Mouse (Mus musculus) left cerebral cortex, adult 9 months (tissue): ENCODE measurements around the gene Zdhhc14.
A peak's percentile ranks its signal among the peaks of the same experiment; 100 is the strongest.

Experiments
- DNase-seq, 2 experiments: peaks; one replicate each; pipeline ENCODE4 v3.0.0; 2022; ENCODE audit warnings: low spot score in 2 of 2

The Zdhhc14 gene

DNA sequence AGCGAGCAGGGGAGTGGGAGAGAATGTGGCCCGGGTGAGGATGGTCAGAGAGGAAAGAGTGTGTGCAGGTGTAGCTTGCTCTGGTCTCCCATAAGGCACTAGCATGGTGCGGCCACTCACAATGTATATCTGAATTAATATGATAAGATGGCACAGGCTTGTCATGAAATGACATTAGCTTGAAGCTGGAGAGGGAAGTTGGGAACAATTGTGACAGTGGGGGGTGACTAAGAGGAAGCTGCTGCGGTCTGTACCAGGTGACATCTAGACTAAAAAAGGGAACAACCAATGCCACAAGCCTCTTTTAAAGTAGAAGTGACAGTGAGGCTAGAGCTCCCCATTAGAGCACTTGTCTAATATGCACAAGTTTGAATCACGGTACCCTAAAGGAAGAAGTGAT, 238.2 kb downstream of the Zdhhc14 start:
- DNase-seq = no peak

DNA sequence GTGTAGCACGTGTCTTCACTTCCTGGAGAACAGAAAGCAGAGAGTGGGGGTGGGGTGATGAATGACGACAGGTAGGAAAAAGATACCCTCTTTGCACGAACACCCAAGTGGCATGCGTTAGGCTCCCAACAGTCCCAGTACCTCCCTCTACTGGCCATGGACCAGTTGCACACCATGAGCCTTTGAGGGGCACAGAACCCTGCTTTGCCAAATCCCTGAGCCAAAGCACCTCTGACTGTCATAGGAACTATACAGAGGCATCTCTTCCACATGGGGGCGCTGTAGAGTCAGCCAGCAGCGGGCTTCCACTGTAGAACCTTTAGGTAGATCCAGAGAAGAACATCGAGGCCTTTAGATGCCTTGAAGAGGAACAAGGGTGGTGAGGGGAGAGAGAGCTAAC, 241.0 kb downstream of the Zdhhc14 start:
- peak in 1 of 2 experiments; percentile 47 for DNase-seq

DNA sequence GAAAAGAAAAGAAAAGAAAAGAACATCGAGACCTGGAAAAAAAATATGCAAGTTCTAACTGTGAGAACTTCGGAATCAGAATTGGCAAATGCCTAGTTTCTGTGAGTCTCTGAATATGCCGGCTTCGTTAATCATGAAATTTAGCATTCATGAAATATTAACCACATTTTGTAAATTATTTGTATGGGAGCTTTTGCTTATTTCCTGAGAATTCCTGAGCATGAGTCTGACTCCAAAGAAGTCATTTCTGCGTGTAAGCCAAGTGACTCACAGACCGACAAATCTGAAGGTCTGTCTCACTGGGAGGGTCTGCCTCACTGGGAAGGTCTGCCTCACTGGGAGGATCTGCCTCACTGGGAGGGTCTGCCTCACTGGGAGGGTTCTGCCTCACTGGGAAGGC, 248.7 kb downstream of the Zdhhc14 start:
- no peak for DNase-seq

DNA sequence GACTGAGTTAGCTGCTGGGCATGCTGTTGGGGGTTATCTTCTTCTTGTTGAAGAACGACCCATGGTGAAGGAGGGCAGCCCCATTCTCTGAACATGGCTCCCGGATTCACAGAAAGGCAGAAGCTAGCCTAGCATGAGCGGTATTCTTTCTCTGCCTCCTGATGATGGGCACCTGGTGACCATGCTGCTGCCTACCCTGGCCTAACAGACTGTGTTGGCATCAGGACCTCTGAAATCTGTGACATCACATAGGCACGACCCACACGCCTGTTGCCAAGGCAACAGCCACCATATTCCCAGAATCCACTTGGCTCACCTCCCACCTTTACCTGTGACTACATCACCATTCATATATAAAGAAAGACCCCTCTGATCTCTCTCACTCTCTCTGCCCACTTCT, 251.7 kb downstream of the Zdhhc14 start:
- no peak for DNase-seq

DNA sequence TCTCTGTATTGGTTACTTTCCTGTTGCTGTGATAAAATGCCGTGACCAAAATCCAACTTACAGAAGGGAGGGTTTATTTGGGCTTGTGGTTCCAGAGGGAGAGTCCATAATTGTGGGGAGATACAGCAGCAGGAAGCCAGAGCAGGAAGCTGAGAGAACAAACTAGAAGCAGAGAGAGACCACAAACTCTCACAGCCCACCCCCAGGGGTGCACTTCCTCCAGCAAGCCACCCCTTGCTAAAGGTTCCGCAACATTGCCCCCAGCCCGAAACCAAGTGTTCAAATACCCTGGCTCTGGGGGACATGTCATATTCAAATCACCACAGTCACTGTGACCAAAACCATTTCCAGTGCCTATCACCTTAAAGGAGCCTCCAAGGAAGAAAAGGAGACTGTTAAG, 254.0 kb downstream of the Zdhhc14 start:
- DNase-seq = no peak

DNA sequence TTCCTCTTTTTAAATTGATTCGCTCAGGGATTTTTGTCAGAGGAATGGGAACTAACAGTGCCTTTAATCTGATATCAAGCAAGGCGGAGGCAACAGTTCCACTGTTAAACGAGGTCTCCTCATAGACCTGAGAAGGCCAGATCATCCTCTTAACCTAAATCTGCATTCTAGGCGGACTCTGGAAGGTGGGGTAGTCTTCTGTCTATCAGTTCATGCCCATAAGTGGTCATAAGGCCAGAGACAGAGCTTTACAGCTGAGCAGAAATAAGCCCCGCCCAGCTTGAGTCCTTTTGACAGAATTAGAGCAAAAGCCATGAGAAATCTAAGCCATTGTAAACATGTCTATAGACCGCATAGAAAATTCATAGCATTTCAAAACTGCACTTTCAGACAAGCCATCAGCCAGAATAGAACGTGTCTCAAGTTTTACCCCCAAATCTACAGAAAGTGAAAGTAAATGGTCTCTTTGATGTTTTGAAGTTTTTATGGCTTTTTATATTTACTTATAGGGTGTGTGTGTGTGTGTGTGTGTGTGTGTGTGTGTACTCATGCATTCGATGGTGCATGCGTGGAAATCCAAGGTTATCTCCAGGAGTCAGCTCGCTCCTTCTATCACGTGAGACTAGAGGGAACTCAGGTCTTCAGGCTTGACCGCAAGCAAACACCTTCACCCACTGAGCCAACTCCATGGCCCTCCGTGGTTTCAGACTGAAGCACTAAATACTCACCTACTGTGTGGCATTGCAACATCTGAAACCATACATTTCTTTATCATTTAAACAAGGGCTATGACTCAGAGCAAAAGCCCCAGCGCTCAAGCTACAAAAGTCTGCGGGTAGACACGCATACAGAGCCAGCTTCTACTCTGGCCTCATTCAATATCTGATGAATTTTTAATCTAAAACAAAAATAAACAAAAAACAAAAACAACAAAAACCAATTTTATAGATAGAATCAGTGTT, 255.5 kb downstream of the Zdhhc14 start:
- DNase-seq = no peak

DNA sequence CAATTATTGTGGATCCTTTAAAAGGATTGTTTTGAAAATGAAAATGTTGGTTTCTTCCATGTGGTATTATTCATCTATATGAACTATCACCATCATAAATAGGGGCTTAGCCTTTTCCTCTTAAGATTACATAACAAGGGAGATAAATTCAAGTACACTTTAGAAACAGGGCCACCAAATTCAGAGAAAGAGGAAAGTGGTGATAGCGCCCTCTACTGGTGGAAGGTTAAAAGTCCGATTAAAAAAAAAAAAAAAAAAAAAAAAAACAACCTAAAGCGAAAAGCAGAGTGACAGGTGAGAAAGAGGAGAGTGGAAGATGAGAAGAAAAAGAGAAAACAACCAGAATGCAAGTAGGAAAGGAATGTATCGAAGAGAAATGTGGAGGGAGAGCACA, 256.1 kb downstream of the Zdhhc14 start:
- DNase-seq = no peak

DNA sequence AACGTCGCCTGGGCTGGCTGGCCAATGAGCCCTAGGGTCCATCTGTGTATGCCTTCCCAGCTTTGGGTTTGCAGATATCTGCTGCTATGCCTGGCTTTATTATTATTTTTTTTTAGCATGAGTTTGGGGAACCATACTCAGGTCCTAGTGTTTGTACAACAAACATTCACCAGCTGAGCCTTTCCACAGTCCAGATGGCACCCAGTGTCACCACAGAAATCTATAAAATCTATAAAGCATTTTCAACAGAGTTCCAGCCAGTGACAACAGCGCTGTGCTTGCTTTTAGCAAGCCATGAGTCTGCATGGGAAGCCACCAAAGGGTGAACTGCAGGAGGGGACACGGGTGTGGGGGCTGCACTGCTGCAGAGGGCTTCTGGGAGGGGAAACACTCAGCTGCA, 257.9 kb downstream of the Zdhhc14 start:
- DNase-seq = no peak

DNA sequence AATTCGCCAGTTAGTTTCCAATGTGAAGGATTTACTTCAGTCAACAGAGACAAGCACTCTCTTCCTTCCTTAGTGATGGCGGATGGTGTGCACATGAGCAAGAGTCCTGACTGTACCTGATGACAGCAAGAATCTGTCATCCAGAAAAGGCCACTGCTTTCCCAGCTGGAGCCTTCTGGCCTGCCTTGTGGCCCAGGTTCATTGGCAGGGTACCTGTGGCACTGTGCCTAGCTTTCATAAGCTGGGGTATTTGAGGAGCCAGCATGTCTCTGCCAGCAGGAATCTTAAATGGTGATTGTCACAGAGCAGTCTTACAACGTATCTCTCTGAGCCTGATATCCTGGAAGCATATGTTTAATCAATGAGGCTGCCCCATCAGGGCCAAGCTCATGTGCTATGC, 258.7 kb downstream of the Zdhhc14 start:
- DNase-seq = no peak

DNA sequence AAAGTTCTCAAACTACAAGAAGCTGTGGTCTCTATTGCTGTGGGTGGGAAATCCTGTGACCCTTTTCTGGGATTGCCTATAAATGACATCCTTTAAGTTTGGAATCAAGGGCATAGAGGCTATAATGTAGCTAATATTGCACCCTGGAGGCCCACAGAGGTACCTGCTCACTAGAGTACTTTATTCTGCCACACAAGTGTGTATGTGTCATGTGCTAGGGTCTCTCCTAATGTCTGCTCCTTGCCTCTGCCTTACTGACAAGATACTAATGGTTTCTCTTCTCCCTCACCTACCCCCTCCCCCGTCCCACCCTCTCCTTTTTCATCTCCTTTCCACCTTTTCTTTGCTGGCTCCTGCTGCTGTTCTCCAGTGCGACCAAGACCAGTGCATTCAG, 260.0 kb downstream of the Zdhhc14 start:
- no peak for DNase-seq

DNA sequence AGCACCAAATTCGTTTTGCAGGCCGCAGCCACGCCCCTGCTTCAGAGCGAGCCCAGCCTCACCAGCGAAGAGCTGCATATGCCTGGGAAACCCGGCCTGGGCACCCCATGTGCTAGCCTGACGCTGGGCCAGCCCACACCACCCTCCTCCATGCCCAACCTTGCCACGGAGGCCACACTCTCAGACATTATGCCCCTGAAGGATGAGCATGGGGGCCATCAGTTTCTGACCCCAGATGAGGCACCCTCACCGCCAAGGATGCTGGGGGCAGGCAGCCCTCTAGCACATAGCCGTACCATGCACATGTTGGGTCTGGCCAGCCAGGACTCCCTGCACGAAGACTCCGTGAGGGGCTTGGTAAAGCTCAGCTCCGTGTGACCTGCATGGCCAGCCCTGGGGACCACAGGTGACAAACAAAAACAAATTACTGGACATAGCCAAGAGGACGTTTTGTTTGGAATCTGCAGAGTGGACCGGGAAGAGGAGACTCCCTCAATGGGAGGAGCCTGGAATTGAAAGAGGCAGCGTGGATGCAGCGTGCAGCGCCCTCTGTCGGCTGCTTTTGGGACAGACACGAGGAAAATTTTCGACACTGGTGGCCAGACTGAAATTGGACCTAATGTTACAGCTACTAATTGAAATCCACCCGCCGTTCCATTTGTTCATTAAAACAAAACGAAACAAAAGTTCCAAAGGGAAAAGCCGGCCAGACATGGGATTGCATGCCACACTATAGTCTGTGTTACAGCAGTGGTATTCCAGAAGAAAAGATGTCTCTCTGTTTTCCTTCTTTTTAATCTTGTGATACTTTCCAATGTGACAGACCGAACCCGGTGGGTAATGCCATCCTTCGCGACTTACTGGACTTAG, 260.6 kb downstream of the Zdhhc14 start:
- peak in 1 of 2 experiments; percentile 87 for DNase-seq

DNA sequence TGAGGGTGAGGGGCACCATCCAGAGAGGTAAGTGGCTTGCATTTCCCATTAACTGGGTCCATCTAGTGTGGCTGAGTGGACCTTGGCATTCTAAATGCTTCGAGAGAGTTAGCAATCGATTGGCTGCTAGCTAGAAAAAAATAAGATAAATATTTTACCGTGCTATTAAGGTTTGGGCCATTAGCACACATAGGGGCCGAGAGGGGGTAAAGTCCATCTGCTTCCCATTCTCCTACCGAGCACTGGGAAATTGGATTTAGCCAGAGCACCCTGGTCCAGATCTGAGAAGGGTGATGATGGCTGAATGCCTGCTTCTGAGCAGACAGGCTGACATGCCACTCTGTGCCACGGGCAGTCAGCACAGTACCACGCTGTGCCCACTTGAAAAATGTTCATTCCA, 263.1 kb downstream of the Zdhhc14 start:
- no peak for DNase-seq

DNA sequence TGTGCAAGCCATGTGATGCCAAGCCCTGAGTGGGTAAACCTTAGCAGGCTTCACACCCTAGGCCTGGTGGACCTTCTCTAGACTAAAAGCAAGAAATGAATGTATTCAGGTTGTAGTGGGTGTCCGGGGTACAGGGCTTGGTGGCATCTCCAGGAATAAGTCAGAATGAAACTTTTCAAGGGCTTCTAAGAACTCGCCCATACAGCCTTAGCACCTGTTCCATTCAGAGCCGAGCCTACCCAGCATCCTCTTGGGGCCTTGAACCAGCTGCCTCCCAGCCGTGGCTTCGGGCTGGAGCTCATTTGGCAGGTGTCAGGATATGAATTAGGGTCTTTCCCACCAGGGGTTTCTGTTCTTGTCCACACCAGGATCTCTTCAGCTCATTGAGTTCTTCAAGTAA, 263.7 kb downstream of the Zdhhc14 start:
- DNase-seq = no peak

DNA sequence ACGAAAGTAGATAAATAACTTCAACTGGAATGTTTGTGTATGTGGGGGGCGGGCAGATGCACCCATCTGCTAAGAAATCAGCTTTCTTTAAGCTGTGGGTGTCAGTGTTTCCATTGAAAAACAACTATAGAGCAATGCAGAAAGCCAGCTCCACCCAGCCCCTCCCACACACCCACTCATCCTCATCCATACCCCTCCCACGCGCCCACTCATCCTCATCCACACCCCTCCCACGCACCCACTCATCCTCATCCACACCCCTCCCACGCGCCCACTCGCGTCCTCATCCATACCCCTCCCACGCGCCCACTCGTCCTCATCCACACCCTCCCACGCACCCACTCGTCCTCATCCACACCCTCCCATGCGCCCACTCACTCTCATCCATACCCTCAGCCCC, 264.5 kb downstream of the Zdhhc14 start:
- DNase-seq = no peak

DNA sequence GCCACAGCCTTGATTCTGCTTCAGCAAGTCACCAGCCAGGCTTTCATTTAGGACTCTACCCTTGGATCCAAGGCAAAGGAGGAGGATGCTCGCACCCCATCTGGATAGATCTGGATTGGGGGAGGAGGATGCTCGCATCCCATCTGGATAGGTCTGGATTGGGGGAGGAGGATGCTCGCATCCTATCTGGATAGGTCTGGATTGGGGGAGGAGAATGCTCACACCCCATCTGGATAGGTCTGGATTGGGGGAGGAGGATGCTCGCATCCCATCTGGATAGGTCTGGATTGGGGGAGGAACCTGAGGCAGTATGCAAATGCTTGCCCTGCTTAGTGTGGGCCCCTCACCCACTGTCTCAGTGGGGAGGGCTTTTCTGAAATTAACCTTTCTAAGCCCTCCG, 271.4 kb downstream of the Zdhhc14 start:
- peak in 1 of 2 experiments; percentile 14 for DNase-seq

DNA sequence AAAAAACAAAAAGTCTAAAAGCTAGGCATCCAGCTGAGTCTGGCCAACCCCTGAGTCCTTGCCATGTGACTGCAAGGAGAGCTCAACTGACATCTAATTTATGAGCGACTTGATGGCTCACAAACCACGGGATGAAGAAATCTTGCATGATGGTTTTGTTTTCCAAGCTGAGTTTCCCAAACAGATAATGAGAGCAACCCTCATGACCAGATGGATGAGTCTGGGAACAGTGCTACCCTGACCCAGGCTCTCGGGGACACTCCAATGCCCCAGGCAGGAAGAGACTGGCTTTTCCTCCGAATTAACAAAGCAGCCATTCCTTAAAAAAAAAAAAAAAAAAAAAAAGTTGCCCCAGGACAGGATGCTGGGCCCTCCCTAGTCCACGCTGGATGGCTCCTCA, 271.9 kb downstream of the Zdhhc14 start:
- no peak for DNase-seq

DNA sequence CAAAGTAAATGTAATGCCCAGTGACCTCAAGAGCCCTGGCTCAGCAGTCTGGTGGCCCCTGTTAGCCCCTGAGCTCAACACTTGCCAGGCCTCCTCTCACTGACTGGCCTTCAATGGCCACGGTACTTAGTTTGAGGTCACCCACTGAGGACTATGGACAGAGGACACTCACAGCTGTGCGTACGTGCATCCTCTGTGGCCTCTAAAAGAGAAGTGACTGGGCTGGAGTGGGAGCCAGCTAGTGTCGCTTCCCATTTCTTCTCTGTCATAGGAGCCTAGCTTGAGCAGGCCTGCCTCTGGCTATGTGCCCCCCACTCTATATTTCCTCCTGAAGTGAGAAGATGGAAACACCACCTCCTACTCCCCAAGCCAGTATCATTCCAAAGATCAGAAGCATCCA, 273.4 kb downstream of the Zdhhc14 start:
- DNase-seq = no peak

DNA sequence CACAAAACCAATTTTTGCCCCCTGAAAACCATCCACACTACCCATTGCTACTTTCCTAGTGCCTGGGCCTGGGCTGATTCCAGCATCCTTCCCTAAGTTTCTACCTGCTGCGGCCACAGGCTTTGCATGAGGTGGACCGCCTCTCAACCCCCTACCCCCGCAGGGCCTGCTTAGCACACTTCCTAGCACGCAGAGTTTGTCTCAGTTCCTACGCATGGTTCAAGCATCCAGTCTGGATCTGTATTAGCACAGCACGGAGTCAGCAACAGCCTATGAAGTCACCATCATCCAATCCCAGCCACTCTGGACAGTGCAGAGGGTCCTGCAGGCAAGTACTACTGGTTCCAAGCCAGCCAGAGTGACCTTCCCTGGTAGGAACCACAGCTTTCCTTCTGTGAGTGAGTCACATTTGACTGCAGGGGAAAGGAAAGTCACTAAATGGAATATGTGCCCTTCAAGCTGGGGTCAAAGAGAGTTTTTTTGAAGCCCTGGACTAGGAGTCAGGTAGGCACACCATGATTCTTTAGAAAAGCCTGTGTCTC, 275.9 kb downstream of the Zdhhc14 start:
- DNase-seq = no peak

DNA sequence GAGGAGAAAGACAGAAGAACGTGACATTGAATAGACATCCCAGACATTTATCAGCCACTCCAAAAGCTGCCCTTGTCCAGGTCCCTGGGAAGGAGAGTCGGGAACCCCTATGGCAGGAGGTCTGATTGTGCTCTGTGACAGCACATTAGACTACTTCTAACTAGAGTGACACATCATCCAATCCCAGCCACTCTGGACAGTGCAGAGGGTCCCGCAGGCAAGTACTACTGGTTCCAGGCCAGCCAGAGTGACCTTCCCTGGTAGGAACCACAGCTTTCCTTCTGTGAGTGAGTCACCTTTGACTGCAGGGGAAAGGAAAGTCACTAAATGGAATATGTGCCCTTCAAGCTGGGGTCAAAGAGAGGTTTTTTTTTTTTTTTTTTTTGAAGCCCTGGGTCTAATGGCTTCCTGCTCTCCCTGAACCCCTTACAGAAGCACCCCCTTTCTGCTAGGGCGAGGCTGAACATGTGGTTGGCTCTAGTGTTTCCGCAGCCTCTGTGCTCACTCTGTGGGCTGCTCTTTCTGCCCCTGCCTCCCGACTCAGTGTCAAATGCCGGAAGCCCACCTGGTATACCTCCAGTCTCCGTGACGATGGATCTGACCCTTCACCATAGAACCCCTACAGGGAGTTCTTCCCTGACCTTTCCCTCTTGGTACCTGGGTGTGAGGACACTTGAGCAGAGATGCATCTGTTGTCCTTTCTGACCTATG, 276.6 kb downstream of the Zdhhc14 start:
- no peak for DNase-seq

DNA sequence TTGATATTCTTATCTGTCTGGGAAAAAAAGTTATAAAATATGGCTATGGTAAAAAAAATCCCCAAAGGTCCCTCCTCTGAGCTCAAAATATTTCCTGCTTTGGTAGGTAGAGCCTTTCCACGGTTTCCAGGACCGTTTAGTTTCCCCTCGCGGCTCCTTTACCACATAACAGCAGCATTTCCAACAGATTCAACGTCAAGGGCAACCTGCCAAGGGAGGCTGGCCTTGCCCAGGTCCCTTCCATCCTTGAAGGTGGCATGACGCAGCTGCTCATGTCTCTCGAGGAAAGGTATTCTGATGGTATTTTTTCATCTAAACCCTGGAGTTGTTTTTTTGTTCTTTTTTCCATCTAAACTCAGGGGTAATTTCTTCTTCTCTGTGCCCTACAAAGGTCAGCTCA, 277.4 kb downstream of the Zdhhc14 start:
- DNase-seq = no peak

DNA sequence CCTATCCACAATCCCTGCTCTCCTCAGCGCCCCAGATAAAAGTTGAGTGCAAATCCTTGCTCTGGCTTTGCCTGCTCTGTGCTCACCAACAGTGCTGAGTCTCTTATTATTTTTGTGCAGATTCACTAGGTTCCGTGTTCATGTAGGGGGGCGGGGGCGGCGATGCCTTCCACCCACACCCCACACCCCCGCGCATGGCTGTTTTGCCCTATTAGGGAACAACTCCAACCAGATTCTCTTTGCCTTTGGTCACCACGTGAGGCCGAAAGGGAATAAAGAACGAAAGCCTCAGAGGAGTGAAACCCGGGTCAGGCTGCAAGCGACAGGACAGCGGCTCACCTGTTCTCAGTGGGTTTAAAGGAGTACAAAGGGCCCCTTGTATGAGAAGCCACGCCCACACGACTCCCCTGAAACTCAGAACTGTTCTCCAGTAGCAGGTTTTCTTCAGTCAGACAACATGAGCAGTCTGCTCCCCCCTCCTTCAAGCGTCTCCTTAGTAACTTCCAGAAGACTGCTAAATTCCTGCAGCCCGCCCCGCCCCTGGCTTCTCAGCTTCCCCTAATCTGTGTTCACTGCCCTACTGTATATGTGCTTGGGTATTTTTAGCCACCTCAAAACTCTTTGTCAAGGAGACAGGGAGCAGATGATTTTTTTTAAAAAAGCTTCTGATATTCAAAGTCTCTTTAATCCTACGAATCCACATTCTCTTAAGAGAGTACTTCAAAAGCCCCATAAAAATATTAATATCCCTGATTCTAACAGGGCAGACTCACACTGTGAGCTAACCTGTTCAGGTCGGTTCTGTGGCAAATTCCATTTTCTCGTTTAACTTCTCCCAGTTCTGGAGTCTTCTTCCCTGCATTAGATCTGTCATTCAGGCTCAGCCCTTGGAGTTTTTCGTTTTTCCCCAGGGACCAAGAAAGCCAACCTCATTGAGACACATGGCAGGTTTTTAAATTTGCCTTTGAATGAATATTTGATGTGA, 278.2 kb downstream of the Zdhhc14 start:
- DNase-seq = peak in 1 of 2 experiments; percentile 43
